Mouse (Mus musculus) midbrain, embryonic 12.5 days (tissue): ENCODE data around the gene Rasal2. TPM values are rescaled to one million over a fixed set of nuclear protein-coding genes. Genes with fewer than 3 reads are reported as not detected.

Experiments
- ATAC-seq: fragments of 200-750 bp; cut with Nextera tagmentation; 2 replicates; pipeline ENCODE4 v1.8.0; 2017; ENCODE audit warnings: low read depth, moderate TSS enrichment, moderate library complexity; ENCODE audit not compliant: low FRiP score
- H3K27ac ChIP-seq: fragments of 300-500 bp; sonication (generic); replicated peaks from 2 replicates; pipeline ENCODE4 v1.5.1; 2016; ENCODE audit warnings: mild to moderate bottlenecking
- H3K27me3 ChIP-seq: fragments of 300-500 bp; sonication (generic); 2 replicates; pipeline ENCODE4 v1.6.1; 2016; ENCODE audit warnings: mild to moderate bottlenecking
- H3K36me3 ChIP-seq: fragments of 300-500 bp; sonication (generic); 2 replicates; pipeline ENCODE4 v1.6.1; 2016
- H3K4me1 ChIP-seq: fragments of 300-500 bp; sonication (generic); 2 replicates; pipeline ENCODE4 v1.6.1; 2016
- H3K4me2 ChIP-seq: fragments of 300-500 bp; sonication (generic); replicated peaks from 2 replicates; pipeline ENCODE4 v1.6.1; 2016; ENCODE audit warnings: mild to moderate bottlenecking, moderate library complexity
- H3K4me3 ChIP-seq: fragments of 300-500 bp; sonication (generic); 2 replicates; pipeline ENCODE4 v1.5.1; 2016; ENCODE audit warnings: mild to moderate bottlenecking
- H3K9ac ChIP-seq: fragments of 300-500 bp; sonication (generic); replicated peaks from 2 replicates; pipeline ENCODE4 v1.6.1; 2016; ENCODE audit warnings: mild to moderate bottlenecking, moderate library complexity
- H3K9me3 ChIP-seq: fragments of 300-500 bp; sonication (generic); 2 replicates; pipeline ENCODE4 v1.6.1; 2016; ENCODE audit warnings: mild to moderate bottlenecking
- WGBS: fragments of 180-500 bp; shearing (Covaris S2); methylation state at CpG from one replicate; pipeline ENCODE4 v1.1.7; 2016; 5-methylcytosine and 5-hydroxymethylcytosine counted together
- polyA plus RNA-seq: library from polyadenylated mRNA; unstranded; fragments of >200 nt; fragmentation: Nextera tagmentation; extraction: Ambion mirVana; gene quantifications from 2 replicates; pipeline ENCODE4 v1.2.1, GENCODE M21; 2016

The Rasal2 gene
- polyA plus RNA-seq, 1 experiment from 2014 or later, result 36.4 TPM

GRCm38 (mm10) chr1:157299559-157299958 is 112.8 kb downstream of the Rasal2 start:
- H3K4me2 ChIP-seq, result no peak overlapping the region
- no peaks in the 10 kb centered on the region for H3K9me3 ChIP-seq
- peaks cover 11% of the 10 kb centered on the region for H3K36me3 ChIP-seq
- H3K4me1 ChIP-seq, result no peaks in the 10 kb centered on the region
- no peak overlapping the region for H3K9ac ChIP-seq
- WGBS, result 75% methylated on average over 2 of the region's 2 CpGs
- ATAC-seq, result no peak
- no peak overlapping the region for H3K27ac ChIP-seq
- no peak overlapping the region for H3K4me3 ChIP-seq
- H3K27me3 ChIP-seq, result no peaks in the 10 kb centered on the region

GRCm38 (mm10) chr1:157298990-157299389 is 113.4 kb downstream of the Rasal2 start:
- Histone ChIP-seq H3K4me3 (no peak overlapping the region), H3K27me3 (no peaks in the 10 kb centered on the region), H3K36me3 (peaks cover 11% of the 10 kb centered on the region), H3K4me2 (no peak overlapping the region), H3K9me3 (no peaks in the 10 kb centered on the region), H3K27ac (no peak overlapping the region), H3K9ac (no peak overlapping the region), H3K4me1 (no peaks in the 10 kb centered on the region)
- WGBS, result 85% methylated on average over 2 of the region's 2 CpGs
- no peak for ATAC-seq

DNA sequence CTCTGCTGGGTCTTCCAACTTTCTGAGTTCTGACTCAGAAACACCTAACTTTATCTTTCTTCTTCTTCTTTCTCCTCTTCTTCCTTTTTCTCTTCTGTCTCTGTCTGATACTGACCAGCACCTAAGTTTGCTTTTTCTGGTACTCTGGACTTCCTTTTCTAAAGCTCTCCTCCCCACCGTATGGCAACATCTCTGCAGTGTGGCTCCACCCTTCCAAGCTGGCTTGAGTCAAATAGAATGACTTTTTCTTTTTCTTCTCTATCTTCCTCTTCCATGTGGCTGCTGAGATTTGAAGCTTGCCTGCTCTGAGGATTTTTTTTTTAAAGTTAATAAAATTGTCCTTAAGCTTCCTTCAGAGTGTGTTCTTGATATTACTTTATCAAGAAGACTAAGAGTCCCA is 115.3 kb downstream of the Rasal2 start:
- 85% methylated on average over 1 of the region's 1 CpGs for WGBS
- H3K27me3 ChIP-seq, result no peaks in the 10 kb centered on the region
- ATAC-seq, result no peak
- no peak overlapping the region for H3K27ac ChIP-seq
- H3K4me1 ChIP-seq, result no peaks in the 10 kb centered on the region
- no peak overlapping the region for H3K9ac ChIP-seq
- H3K9me3 ChIP-seq, result no peaks in the 10 kb centered on the region
- H3K4me3 ChIP-seq, result no peak overlapping the region
- H3K4me2 ChIP-seq, result no peak overlapping the region
- peaks cover 11% of the 10 kb centered on the region for H3K36me3 ChIP-seq

- no peaks in the 10 kb centered on the region for H3K27me3 ChIP-seq
- H3K4me3 ChIP-seq, result no peak overlapping the region
- H3K4me1 ChIP-seq, result no peaks in the 10 kb centered on the region
- no peak overlapping the region for H3K4me2 ChIP-seq
- ATAC-seq, result no peak
- 90% methylated on average over 3 of the region's 3 CpGs for WGBS
- H3K36me3 ChIP-seq, result peaks cover 11% of the 10 kb centered on the region
- H3K9ac ChIP-seq, result no peak overlapping the region
- H3K27ac ChIP-seq, result no peak overlapping the region
- H3K9me3 ChIP-seq, result no peaks in the 10 kb centered on the region
Observed at GRCm38 (mm10) chr1:157295868-157296267, 116.5 kb downstream of the Rasal2 start.

- no peak overlapping the region for H3K4me2 ChIP-seq
- H3K4me1 ChIP-seq, result no peaks in the 10 kb centered on the region
- no peak for ATAC-seq
- H3K36me3 ChIP-seq, result no peaks in the 10 kb centered on the region
- WGBS, result 83% methylated on average over 2 of the region's 2 CpGs
- H3K9ac ChIP-seq, result no peak overlapping the region
- H3K27ac ChIP-seq, result no peak overlapping the region
- no peaks in the 10 kb centered on the region for H3K9me3 ChIP-seq
- H3K4me3 ChIP-seq, result no peak overlapping the region
- no peaks in the 10 kb centered on the region for H3K27me3 ChIP-seq
Observed at GRCm38 (mm10) chr1:157290173-157290572, 122.2 kb downstream of the Rasal2 start.

GRCm38 (mm10) chr1:157289251-157289650 is 123.1 kb downstream of the Rasal2 start:
- Histone ChIP-seq H3K4me2 (no peak overlapping the region), H3K36me3 (no peaks in the 10 kb centered on the region), H3K9ac (no peak overlapping the region), H3K27me3 (no peaks in the 10 kb centered on the region), H3K27ac (no peak overlapping the region), H3K4me1 (no peaks in the 10 kb centered on the region), H3K9me3 (no peaks in the 10 kb centered on the region), H3K4me3 (no peak overlapping the region)
- ATAC-seq, result no peak
- WGBS, result 88% methylated on average over 2 of the region's 2 CpGs

- Histone ChIP-seq H3K27ac (no peak overlapping the region), H3K4me1 (peaks cover 4% of the 10 kb centered on the region; the same call in 1 of the 2 replicates), H3K4me2 (no peak overlapping the region), H3K9ac (no peak overlapping the region), H3K27me3 (no peaks in the 10 kb centered on the region), H3K9me3 (no peaks in the 10 kb centered on the region), H3K4me3 (no peak overlapping the region), H3K36me3 (no peaks in the 10 kb centered on the region)
- no peak for ATAC-seq
- 8% methylated on average over 4 of the region's 4 CpGs for WGBS
Observed at GRCm38 (mm10) chr1:157286561-157286960, 125.8 kb downstream of the Rasal2 start.

DNA sequence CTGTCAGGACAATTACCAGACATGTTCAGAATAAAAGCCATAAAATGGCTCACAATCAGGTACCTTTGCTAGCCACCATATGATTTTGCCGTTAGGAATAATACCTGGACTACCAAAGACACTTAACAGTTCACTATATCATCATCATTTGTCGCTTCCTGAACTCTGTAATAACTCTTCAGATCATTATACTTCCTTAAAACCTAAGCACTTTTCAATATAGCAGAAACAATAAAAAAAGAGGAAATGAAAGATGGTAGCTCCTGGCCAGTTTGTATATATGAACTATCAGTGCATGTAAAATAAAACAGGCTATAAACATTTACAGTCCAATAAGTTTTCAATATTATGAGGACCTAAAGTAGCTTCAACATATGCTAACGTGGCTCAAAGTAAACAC is 127.0 kb downstream of the Rasal2 start:
- no peaks in the 10 kb centered on the region for H3K36me3 ChIP-seq
- no peak overlapping the region for H3K4me2 ChIP-seq
- no peak overlapping the region for H3K27ac ChIP-seq
- H3K27me3 ChIP-seq, result no peaks in the 10 kb centered on the region
- no peaks in the 10 kb centered on the region for H3K9me3 ChIP-seq
- 79% methylated on average over 3 of the region's 3 CpGs for WGBS
- no peak overlapping the region for H3K9ac ChIP-seq
- no peak overlapping the region for H3K4me3 ChIP-seq
- H3K4me1 ChIP-seq, result peaks cover 4% of the 10 kb centered on the region; the same call in 1 of the 2 replicates
- no peak for ATAC-seq

DNA sequence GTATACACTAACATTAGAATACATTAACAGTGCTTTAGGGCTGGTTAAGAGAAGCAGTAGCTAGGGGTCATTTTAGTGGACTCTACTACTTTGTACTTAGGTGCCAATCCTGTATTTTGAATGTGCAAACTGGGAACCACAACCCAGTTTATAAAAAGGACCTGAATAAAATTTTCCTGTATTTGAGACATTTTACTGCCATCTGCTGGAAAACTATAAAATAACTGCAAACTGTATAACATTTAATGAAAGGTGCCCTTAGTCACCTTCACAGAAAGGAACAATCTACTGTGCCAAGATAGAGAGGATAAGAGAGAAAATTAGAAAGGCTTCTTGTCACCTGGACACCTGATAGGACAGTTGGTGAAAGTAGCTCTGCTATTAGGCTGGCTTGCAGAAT is 131.6 kb downstream of the Rasal2 start:
- Histone ChIP-seq H3K4me2 (no peak overlapping the region), H3K9ac (no peak overlapping the region), H3K9me3 (no peaks in the 10 kb centered on the region), H3K27ac (no peak overlapping the region), H3K4me3 (no peak overlapping the region), H3K27me3 (no peaks in the 10 kb centered on the region), H3K4me1 (peaks cover 4% of the 10 kb centered on the region; the same call in 1 of the 2 replicates), H3K36me3 (no peaks in the 10 kb centered on the region)
- ATAC-seq, result no peak

DNA sequence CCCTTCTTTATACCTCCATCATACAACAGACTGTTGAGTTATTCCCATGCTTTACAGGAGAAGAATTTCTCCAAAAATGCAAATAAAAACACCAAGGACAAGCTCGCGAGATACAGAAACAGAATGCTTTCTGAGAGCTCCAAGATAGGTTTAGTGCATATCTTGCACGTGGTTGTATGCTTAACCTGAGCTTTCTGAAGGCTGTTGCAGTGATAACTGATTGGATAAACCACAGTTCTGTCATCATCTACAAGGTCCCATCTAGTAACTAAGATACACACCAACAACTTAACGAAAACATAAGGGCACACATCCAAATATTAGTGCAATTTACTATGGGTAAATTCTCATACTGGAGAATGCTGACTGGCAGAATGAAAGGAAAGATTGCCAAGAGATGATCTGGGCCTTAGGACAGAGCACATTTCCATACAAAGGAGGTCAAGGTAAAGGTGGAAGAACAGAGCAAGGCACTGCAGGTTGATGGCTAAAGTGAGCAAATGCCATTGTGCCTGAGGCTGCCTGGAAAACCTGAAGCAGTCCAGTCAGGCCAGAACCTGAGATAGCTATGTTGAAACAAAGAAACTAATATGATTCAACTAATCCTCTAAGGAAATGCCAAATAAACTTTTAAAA is 136.6 kb downstream of the Rasal2 start:
- Histone ChIP-seq H3K4me3 (no peak overlapping the region), H3K9me3 (no peaks in the 10 kb centered on the region), H3K4me1 (no peaks in the 10 kb centered on the region), H3K4me2 (no peak overlapping the region), H3K36me3 (no peaks in the 10 kb centered on the region), H3K27me3 (no peaks in the 10 kb centered on the region), H3K9ac (no peak overlapping the region), H3K27ac (no peak overlapping the region)
- no peak for ATAC-seq
- WGBS, result 90% methylated on average over 4 of the region's 4 CpGs

DNA sequence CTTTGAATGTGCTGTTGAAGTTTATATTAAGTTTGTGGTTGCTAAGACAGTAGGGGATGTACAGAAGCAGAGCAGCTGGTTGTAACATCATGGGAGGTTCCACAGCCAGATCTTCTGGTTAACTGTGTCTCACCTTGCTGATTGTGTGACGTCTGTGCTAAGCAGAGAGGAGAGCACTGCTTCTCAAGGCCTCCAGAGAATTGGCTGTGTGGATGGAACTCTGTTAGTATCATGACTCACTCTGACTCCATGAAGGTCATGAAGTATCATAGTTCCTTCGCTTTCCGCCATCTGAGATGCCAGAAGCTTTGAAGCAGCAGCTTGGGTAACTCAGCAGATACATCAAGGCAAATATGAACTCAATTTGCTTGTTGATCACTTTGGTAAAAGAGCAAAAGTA is 144.5 kb downstream of the Rasal2 start:
- no peak overlapping the region for H3K27ac ChIP-seq
- H3K4me2 ChIP-seq, result no peak overlapping the region
- no peak overlapping the region for H3K9ac ChIP-seq
- no peaks in the 10 kb centered on the region for H3K27me3 ChIP-seq
- ATAC-seq, result no peak
- H3K9me3 ChIP-seq, result no peaks in the 10 kb centered on the region
- no peaks in the 10 kb centered on the region for H3K36me3 ChIP-seq
- no peak overlapping the region for H3K4me3 ChIP-seq
- no peaks in the 10 kb centered on the region for H3K4me1 ChIP-seq
- 91% methylated on average over 3 of the region's 3 CpGs for WGBS

DNA sequence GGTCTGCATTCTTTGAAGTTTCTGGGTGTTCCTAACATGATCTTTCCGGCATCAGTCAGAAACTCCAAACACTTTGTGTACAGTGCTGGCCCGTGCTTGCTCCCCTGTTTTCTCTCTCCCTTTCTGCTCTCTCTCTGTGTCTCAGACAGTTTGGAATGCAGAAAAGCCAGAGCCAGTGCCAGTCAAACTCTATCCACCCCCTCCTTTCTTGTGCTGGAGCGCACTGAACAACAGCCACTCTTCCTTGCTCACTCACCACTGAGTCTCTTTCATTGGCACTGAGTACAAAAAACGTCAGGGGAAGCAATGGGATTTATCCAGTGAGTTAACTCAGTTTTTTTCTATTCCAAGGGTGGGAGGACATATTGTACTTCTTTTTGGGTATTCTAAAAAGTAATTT is 155.8 kb downstream of the Rasal2 start:
- 11% methylated on average over 4 of the region's 4 CpGs for WGBS
- Histone ChIP-seq H3K4me2 (0 out of 2 replicates have a peak overlapping the region, but pooled peaks have one; percentile 19), H3K4me3 (no peak overlapping the region), H3K9me3 (no peaks in the 10 kb centered on the region), H3K4me1 (peaks cover 12% of the 10 kb centered on the region), H3K36me3 (no peaks in the 10 kb centered on the region), H3K9ac (no peak overlapping the region), H3K27me3 (no peaks in the 10 kb centered on the region), H3K27ac (peak overlapping the region; percentile 50; the same call in 1 of the 2 replicates)
- peak; percentile 82 for ATAC-seq

DNA sequence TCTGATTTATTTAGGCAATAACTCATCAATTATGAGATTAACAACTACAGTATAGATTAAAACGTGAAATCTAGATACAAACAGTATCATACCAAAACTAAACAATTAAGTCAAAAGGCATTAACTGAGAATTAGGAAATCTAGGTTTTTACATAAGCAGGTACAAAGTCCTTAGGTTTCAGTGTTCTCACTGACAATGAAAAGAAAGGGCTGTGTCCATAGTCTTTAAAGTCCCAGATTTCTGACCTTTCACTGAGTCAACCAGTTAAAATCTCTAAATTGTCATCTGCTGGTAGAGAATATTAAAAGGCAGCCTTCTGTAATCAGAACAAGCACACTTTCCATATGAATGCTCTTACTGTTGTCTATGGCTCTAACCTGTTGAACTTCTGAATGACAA is 156.6 kb downstream of the Rasal2 start:
- H3K4me1 ChIP-seq, result peaks cover 12% of the 10 kb centered on the region
- H3K27me3 ChIP-seq, result no peaks in the 10 kb centered on the region
- H3K36me3 ChIP-seq, result no peaks in the 10 kb centered on the region
- no peak overlapping the region for H3K4me2 ChIP-seq
- no peak for ATAC-seq
- H3K27ac ChIP-seq, result no peak overlapping the region
- H3K4me3 ChIP-seq, result no peak overlapping the region
- WGBS, result 66% methylated on average over 1 of the region's 1 CpGs
- no peak overlapping the region for H3K9ac ChIP-seq
- no peaks in the 10 kb centered on the region for H3K9me3 ChIP-seq
